Comparison of ENCODE assay signal across 8 mouse cellular contexts in the genomic region with DNA sequence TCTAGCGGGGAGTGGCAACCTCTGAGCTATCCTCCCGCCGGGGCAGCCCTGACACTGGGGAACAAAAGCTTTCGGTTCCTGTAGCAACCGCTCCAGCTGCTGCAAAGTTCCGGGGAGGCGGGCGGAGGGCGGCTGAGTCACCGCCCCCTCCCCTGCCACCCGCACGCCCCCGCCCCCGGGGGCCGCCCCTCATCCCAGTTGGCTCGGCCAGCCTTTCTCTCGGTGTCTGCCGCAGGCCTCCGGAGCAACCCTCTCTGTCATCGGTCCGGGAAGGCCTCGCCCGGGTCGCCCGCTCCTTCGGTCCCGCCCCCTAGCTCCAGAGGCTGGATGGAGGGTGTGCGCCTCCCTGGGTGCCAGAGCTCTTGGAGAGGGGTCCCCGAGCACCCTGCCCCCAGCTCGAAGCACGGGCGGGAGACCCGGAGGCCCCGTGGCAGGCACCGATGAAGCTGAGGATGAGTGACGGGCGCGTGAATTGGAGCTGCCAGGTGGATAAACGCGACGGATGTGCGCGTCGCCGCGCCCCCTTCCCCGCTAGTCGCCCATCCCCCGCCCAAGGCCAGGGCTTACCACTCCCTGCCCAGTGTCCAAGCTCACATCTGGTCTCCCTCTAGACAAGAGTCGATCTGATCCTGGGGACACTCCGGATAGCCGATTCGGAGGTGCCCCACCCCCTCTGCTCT. TPM values are rescaled to one million over a fixed set of nuclear protein-coding genes. Genes with fewer than 3 reads are reported as not detected.
DNase-seq lines count a peak whose midpoint lies in the region; ATAC-seq lines count a peak whose summit lies in the region.

No protein-coding gene starts in this region.

- H3K4me3 ChIP-seq in heart, embryonic 12.5 days, result peak overlapping the region; percentile 52

- 0 out of 2 replicates have a peak, but pooled peaks cover 3% of the 10 kb centered on the region for H3K36me3 ChIP-seq in heart, embryonic 12.5 days

- peak; percentile 54 for ATAC-seq in common myeloid progenitor, adult 5-6 weeks (replicated peaks; ENCODE audit: low read depth, poor library complexity, severe bottlenecking)
- ATAC-seq in heart, embryonic 12.5 days (ENCODE audit: insufficient number of reproducible peaks, low FRiP score), result peak; percentile 10; the same call in 1 of the 2 replicates
- peak; percentile 78 for ATAC-seq in megakaryocyte, adult 5-6 weeks (ENCODE audit: poor library complexity, severe bottlenecking)

- H3K4me2 ChIP-seq in heart, embryonic 12.5 days, result peak overlapping the region; percentile 88

- peak overlapping the region; percentile 58 for H3K9ac ChIP-seq in heart, embryonic 12.5 days

- DNase-seq in right cerebral cortex, postnatal 10 days (ENCODE audit: low spot score in 2 of 2), result peak; percentile 75 to 76
- DNase-seq in right cerebral cortex, adult 18-20 months, result no peak
- peak; percentile 55 for DNase-seq in kidney, postnatal 14 days
- peak; percentile 39 to 68 for DNase-seq in spleen, postnatal 4 days (ENCODE audit: low spot score in 2 of 2)
- DNase-seq in frontal cortex, postnatal 10 days (ENCODE audit: low spot score in 2 of 2), result no peak

- H3K9me3 ChIP-seq in heart, embryonic 12.5 days (replicated peaks), result no peaks in the 10 kb centered on the region

- H3K27ac ChIP-seq in heart, embryonic 12.5 days (ENCODE audit: poor library complexity, severe bottlenecking), result no peak overlapping the region

- peaks cover 80% of the 10 kb centered on the region for H3K27me3 ChIP-seq in heart, embryonic 12.5 days (replicated peaks)

- H3K4me1 ChIP-seq in heart, embryonic 12.5 days (replicated peaks), result peaks cover 42% of the 10 kb centered on the region

- 1% methylated on average over 52 of the region's 53 CpGs for WGBS in heart, embryonic 12.5 days

RNA-seq across cellular contexts. Expression of a gene that starts 3.3 kb away (rescaled TPM):
- 0.87 and 1.7 TPM in 2 replicates for total RNA-seq in common myeloid progenitor, adult 5-6 weeks (2017)
- polyA plus RNA-seq in heart, embryonic 12.5 days (2016; fragmentation: Nextera tagmentation; extraction: Ambion mirVana), result 2.6 and 2.7 TPM in 2 replicates
- total RNA-seq in megakaryocyte, adult 5-6 weeks (2015), result not detected in 2 replicates
- total RNA-seq in megakaryocyte, adult 5-6 weeks (2017), result 0.04 and 1.9 TPM in 2 replicates

RNA-seq across cellular contexts. Expression of a gene that starts 58.9 kb away (rescaled TPM):
- total RNA-seq in common myeloid progenitor, adult 5-6 weeks (2017), result 0.05 TPM in 1 of 2 replicates, not detected in the other
- 0.33 and 0.36 TPM in 2 replicates for polyA plus RNA-seq in heart, embryonic 12.5 days (2016; fragmentation: Nextera tagmentation; extraction: Ambion mirVana)
- total RNA-seq in megakaryocyte, adult 5-6 weeks (2015), result 0.18 and 0.36 TPM in 2 replicates
- 0.08 and 0.44 TPM in 2 replicates for total RNA-seq in megakaryocyte, adult 5-6 weeks (2017)

RNA-seq across cellular contexts. Expression of a gene that starts 59.7 kb away (rescaled TPM):
- total RNA-seq in common myeloid progenitor, adult 5-6 weeks (2017), result 4.6 and 4.8 TPM in 2 replicates
- 35.8 and 37.9 TPM in 2 replicates for polyA plus RNA-seq in heart, embryonic 12.5 days (2016; fragmentation: Nextera tagmentation; extraction: Ambion mirVana)
- total RNA-seq in megakaryocyte, adult 5-6 weeks (2015), result not detected in 2 replicates
- total RNA-seq in megakaryocyte, adult 5-6 weeks (2017), result not detected in 2 replicates

Comparison
In these comparisons a context has a peak if more than half of its experiments do, and no peak if none do; other contexts are left out.
1. DNase-seq: peak in right cerebral cortex, postnatal 10 days (2 of 2), kidney, postnatal 14 days (single experiment) and spleen, postnatal 4 days (2 of 2); none in right cerebral cortex, adult 18-20 months (single experiment) and frontal cortex, postnatal 10 days (0 of 2).
2. ATAC-seq: peak in every context shown above with its lines; median percentile 78 in megakaryocyte, adult 5-6 weeks; 54 in common myeloid progenitor, adult 5-6 weeks; 10 in heart, embryonic 12.5 days.